Mouse (Mus musculus) olfactory bulb, adult 2 months (tissue): Measurements from ENCODE around the gene Olfr1427.
"Not testable (repeated sequence)": the region's sequence is repeated elsewhere in the genome, so short reads cannot be mapped to it uniquely, and the experiment has no call there.

Source experiments
- CTCF ChIP-seq: fragments of 200-500 bp; IDR thresholded peaks from 2 replicates; pipeline ENCODE4 v1.5.1; 2012; ENCODE audit warnings: low read depth, mild to moderate bottlenecking, low read length, moderate library complexity; ENCODE audit not compliant: insufficient read depth
- POLR2A ChIP-seq: fragments of 200-500 bp; IDR thresholded peaks from 2 replicates; pipeline ENCODE4 v1.6.1; 2012; ENCODE audit warnings: mild to moderate bottlenecking, low read depth, low read length, moderate library complexity; ENCODE audit not compliant: insufficient read depth

DNA sequence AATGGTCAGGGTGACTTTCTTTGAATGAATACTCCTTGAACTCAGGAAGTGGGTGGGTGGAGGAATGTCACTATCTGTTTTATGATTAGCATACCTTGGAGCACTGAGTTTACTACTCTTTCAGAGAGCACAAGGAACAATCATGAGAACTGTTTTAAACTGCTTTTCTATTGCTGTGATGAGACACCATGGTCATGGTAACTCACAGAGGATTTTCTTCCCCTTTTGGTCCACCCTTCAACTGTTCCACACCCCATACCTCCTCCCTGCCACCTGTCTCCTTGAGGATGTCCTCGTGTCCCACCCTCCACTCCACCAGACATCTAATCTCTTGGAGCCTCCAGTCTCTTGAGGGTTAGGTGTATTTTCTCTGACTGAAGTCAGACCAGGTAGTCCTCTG lies 35.3 kb downstream of the Olfr1427 start:
- not testable (repeated sequence) for TF ChIP-seq CTCF, POLR2A
